Mouse (Mus musculus) lung, postnatal 0 days (tissue): Measurements from ENCODE around the gene Guca2a.

ENCODE experiments used
- CTCF ChIP-seq: IDR thresholded peaks from 2 replicates; pipeline ENCODE4 v1.5.1; 2016; ENCODE audit warnings: antibody characterized with exemption, mild to moderate bottlenecking
- EP300 ChIP-seq: IDR thresholded peaks from 2 replicates; pipeline ENCODE4 v1.6.1; 2016; ENCODE audit warnings: antibody characterized with exemption, mild to moderate bottlenecking, control low read depth

DNA sequence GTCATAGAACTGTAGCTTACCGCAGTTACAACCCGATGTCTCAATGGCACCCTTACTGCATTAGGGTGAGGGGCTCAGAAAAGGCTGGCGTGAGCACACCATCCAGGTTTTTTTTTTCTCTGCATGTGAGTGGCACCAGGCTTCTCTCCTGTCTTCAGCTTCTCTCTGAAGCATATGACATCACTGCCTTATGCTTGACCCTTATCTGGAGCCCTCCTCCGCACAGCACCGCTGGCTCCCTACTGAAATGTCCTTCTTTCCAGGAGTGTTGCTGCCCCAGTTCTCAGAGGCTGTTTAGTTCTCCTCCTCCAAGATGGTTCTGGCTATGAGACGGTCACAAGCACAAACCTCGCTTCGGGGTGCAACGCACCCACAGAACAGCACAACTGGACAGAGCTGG is 33.7 kb downstream of the Guca2a start:
- no peak for TF ChIP-seq CTCF
- TF ChIP-seq EP300 = no peak
